Mouse (Mus musculus): ENCODE data around the gene Tnpo3. TPM values are rescaled to one million over a fixed set of nuclear protein-coding genes. Genes with fewer than 3 reads are reported as not detected.

The Tnpo3 gene
- polyA plus RNA-seq, 1 experiment: 50.8 TPM

GRCm38 (mm10) chr6:29529444-29529820 is 80.3 kb downstream of the Tnpo3 start:
- no peak for DNase-seq
- WGBS: 34% methylated on average over 2 of the region's 2 CpGs

GRCm38 (mm10) chr6:29528561-29529443 is 80.9 kb downstream of the Tnpo3 start:
- 34% methylated on average over 13 of the region's 13 CpGs for WGBS
- no peak overlapping the region for H3K27ac ChIP-seq (ENCODE audit: insufficient read depth, low read length)
- H3K4me1 ChIP-seq (ENCODE audit: control insufficient read depth, insufficient read depth, low read length): 0 out of 2 replicates have a peak, but pooled peaks cover 3% of the 10 kb centered on the region
- no peak overlapping the region for H3K4me3 ChIP-seq (replicated peaks; ENCODE audit: insufficient read depth, low read depth, low read length)
- DNase-seq: no peak
- TF ChIP-seq CTCF (IDR thresholded peaks at IDR 0.05; ENCODE audit: borderline replicate concordance, insufficient read depth, low read depth, low read length): no peak
- TF ChIP-seq POLR2A (IDR thresholded peaks at IDR 0.05; ENCODE audit: borderline replicate concordance, insufficient read depth, low read length): no peak
- peaks cover 7% of the 10 kb centered on the region; the same call in 1 of the 2 replicates for H3K27me3 ChIP-seq (ENCODE audit: control insufficient read depth, insufficient read depth, low read length)

More at GRCm38 (mm10) chr6:29529444-29529820, 80.3 kb downstream of the Tnpo3 start:
- peaks cover 7% of the 10 kb centered on the region; the same call in 1 of the 2 replicates for H3K27me3 ChIP-seq (ENCODE audit: control insufficient read depth, insufficient read depth, low read length)
- no peak overlapping the region for H3K4me3 ChIP-seq (replicated peaks; ENCODE audit: insufficient read depth, low read depth, low read length)
- TF ChIP-seq CTCF (IDR thresholded peaks at IDR 0.05; ENCODE audit: borderline replicate concordance, insufficient read depth, low read depth, low read length): no peak
- no peak for TF ChIP-seq POLR2A (IDR thresholded peaks at IDR 0.05; ENCODE audit: borderline replicate concordance, insufficient read depth, low read length)
- no peak overlapping the region for H3K27ac ChIP-seq (ENCODE audit: insufficient read depth, low read length)
- 0 out of 2 replicates have a peak, but pooled peaks cover 3% of the 10 kb centered on the region for H3K4me1 ChIP-seq (ENCODE audit: control insufficient read depth, insufficient read depth, low read length)

- WGBS: 12% methylated on average over 8 of the region's 8 CpGs
- Histone ChIP-seq H3K27ac (ENCODE audit: insufficient read depth, low read length) (no peak overlapping the region), H3K4me3 (replicated peaks; ENCODE audit: insufficient read depth, low read depth, low read length) (no peak overlapping the region), H3K27me3 (ENCODE audit: control insufficient read depth, insufficient read depth, low read length) (peaks cover 7% of the 10 kb centered on the region; the same call in 1 of the 2 replicates), H3K4me1 (ENCODE audit: control insufficient read depth, insufficient read depth, low read length) (0 out of 2 replicates have a peak, but pooled peaks cover 3% of the 10 kb centered on the region)
- TF ChIP-seq CTCF (IDR thresholded peaks at IDR 0.05; ENCODE audit: borderline replicate concordance, insufficient read depth, low read depth, low read length) (no peak), POLR2A (IDR thresholded peaks at IDR 0.05; ENCODE audit: borderline replicate concordance, insufficient read depth, low read length) (no peak)
- DNase-seq: no peak
Measured at GRCm38 (mm10) chr6:29528165-29528505, 81.6 kb downstream of the Tnpo3 start.

GRCm38 (mm10) chr6:29527361-29528164 is 82.1 kb downstream of the Tnpo3 start:
- Histone ChIP-seq H3K27me3 (ENCODE audit: control insufficient read depth, insufficient read depth, low read length) (peaks cover 7% of the 10 kb centered on the region; the same call in 1 of the 2 replicates), H3K4me3 (replicated peaks; ENCODE audit: insufficient read depth, low read depth, low read length) (no peak overlapping the region), H3K4me1 (ENCODE audit: control insufficient read depth, insufficient read depth, low read length) (0 out of 2 replicates have a peak, but pooled peaks cover 3% of the 10 kb centered on the region), H3K27ac (ENCODE audit: insufficient read depth, low read length) (no peak overlapping the region)
- TF ChIP-seq CTCF (IDR thresholded peaks at IDR 0.05; ENCODE audit: borderline replicate concordance, insufficient read depth, low read depth, low read length) (no peak), POLR2A (IDR thresholded peaks at IDR 0.05; ENCODE audit: borderline replicate concordance, insufficient read depth, low read length) (no peak)
- 5% methylated on average over 34 of the region's 34 CpGs for WGBS
- no peak for DNase-seq

- Histone ChIP-seq H3K27ac (ENCODE audit: insufficient read depth, low read length) (no peak within 1 kb of the TSS), H3K4me3 (replicated peaks; ENCODE audit: insufficient read depth, low read depth, low read length) (peak within 1 kb of the TSS; percentile 41), H3K4me1 (ENCODE audit: control insufficient read depth, insufficient read depth, low read length) (0 out of 2 replicates have a peak, but pooled peaks cover 3% of the 10 kb centered on the region), H3K27me3 (ENCODE audit: control insufficient read depth, insufficient read depth, low read length) (peaks cover 7% of the 10 kb centered on the region; the same call in 1 of the 2 replicates)
- TF ChIP-seq CTCF (IDR thresholded peaks at IDR 0.05; ENCODE audit: borderline replicate concordance, insufficient read depth, low read depth, low read length) (no peak), POLR2A (IDR thresholded peaks at IDR 0.05; ENCODE audit: borderline replicate concordance, insufficient read depth, low read length) (no peak)
- peak in 1 of 2 experiments; percentile 25 for DNase-seq
- WGBS: under 1% methylated on average over 96 of the region's 96 CpGs
Measured at GRCm38 (mm10) chr6:29526281-29527251, 83.1 kb downstream of the Tnpo3 start, which contains the start of gene Irf5. Gene Irf5 (plus strand): TSS chr6:29526625.

GRCm38 (mm10) chr6:29525256-29525655 is 84.4 kb downstream of the Tnpo3 start:
- 74% methylated on average over 6 of the region's 6 CpGs for WGBS
- Histone ChIP-seq H3K4me1 (ENCODE audit: control insufficient read depth, insufficient read depth, low read length) (0 out of 2 replicates have a peak, but pooled peaks cover 3% of the 10 kb centered on the region), H3K27ac (ENCODE audit: insufficient read depth, low read length) (no peak overlapping the region), H3K27me3 (ENCODE audit: control insufficient read depth, insufficient read depth, low read length) (peaks cover 7% of the 10 kb centered on the region; the same call in 1 of the 2 replicates), H3K4me3 (replicated peaks; ENCODE audit: insufficient read depth, low read depth, low read length) (no peak overlapping the region)
- TF ChIP-seq POLR2A (IDR thresholded peaks at IDR 0.05; ENCODE audit: borderline replicate concordance, insufficient read depth, low read length): no peak
- no peak for TF ChIP-seq CTCF (IDR thresholded peaks at IDR 0.05; ENCODE audit: borderline replicate concordance, insufficient read depth, low read depth, low read length)
- DNase-seq: no peak

All from cerebellum, adult 2 months (tissue).